Mouse (Mus musculus) small intestine, adult 2 months (tissue): ENCODE measurements around the gene Rps26. TPM values are rescaled to one million over a fixed set of nuclear protein-coding genes. Genes with fewer than 3 reads are reported as not detected.
A peak's percentile ranks its signal among the peaks of the same experiment; 100 is the strongest.

ENCODE experiments used
- H3K27ac ChIP-seq: fragments of 200-500 bp; 2 replicates; pipeline ENCODE4 v1.5.1; 2012; ENCODE audit warnings: low read depth, low read length, control low read depth, inconsistent platforms; ENCODE audit not compliant: insufficient read depth
- H3K27me3 ChIP-seq: fragments of 200-500 bp; 2 replicates; pipeline ENCODE4 v1.6.1; 2012; ENCODE audit warnings: mild to moderate bottlenecking, moderate library complexity, low read length, inconsistent platforms; ENCODE audit not compliant: control insufficient read depth, insufficient read depth
- H3K36me3 ChIP-seq: fragments of 200-500 bp; 2 replicates; pipeline ENCODE4 v1.6.1; 2012; ENCODE audit warnings: mild to moderate bottlenecking, low read length, control low read depth, inconsistent platforms; ENCODE audit not compliant: control insufficient read depth, insufficient read depth
- H3K4me1 ChIP-seq: fragments of 200-500 bp; 2 replicates; pipeline ENCODE4 v1.6.1; 2012; ENCODE audit warnings: low read length, inconsistent platforms, mixed read lengths; ENCODE audit not compliant: control insufficient read depth, insufficient read depth, insufficient read length
- H3K4me3 ChIP-seq: fragments of 200-500 bp; 2 replicates; pipeline ENCODE4 v1.5.1; 2012; ENCODE audit warnings: low read depth, mild to moderate bottlenecking, control low read depth, inconsistent platforms, low read length, moderate library complexity
- CTCF ChIP-seq: fragments of 200-500 bp; IDR thresholded peaks from 2 replicates; pipeline ENCODE4 v1.5.1; 2012; ENCODE audit warnings: low read depth, mild to moderate bottlenecking, control low read depth, inconsistent platforms, low read length, moderate library complexity, mixed read lengths; ENCODE audit not compliant: insufficient replicate concordance, insufficient read length; ENCODE audit errors: extremely low read depth
- POLR2A ChIP-seq: fragments of 200-500 bp; IDR thresholded peaks from 2 replicates; pipeline ENCODE4 v1.6.1; 2012; ENCODE audit warnings: low read depth, mild to moderate bottlenecking, control low read depth, inconsistent platforms, low read length, moderate library complexity
- WGBS: fragments of 180-500 bp; shearing (Covaris S2); methylation state at CpG from one replicate; pipeline ENCODE4 v1.1.7; 2018; 5-methylcytosine and 5-hydroxymethylcytosine counted together
- polyA plus RNA-seq: library from polyadenylated mRNA; depleted of rRNA; stranded (reverse); fragments of >200 nt; gene quantifications from 2 replicates; pipeline ENCODE4 v1.2.3, GENCODE M21; 2012

The Rps26 gene
- polyA plus RNA-seq, 1 experiment, result 930 TPM

GRCm38 (mm10) chr10:128602470-128603128 is 23.9 kb downstream of the Rps26 start:
- H3K4me1 ChIP-seq, result peaks cover 30% of the 10 kb centered on the region; the same call in 1 of the 2 replicates
- TF ChIP-seq CTCF (no peak), POLR2A (no peak)
- no peak overlapping the region for H3K4me3 ChIP-seq
- no peaks in the 10 kb centered on the region for H3K27me3 ChIP-seq
- WGBS, result 37% methylated on average over 4 of the region's 4 CpGs
- no peaks in the 10 kb centered on the region for H3K36me3 ChIP-seq
- peak overlapping the region; percentile 70 for H3K27ac ChIP-seq

- no peak overlapping the region for H3K4me3 ChIP-seq
- WGBS, result 88% methylated on average over 1 of the region's 1 CpGs
- no peaks in the 10 kb centered on the region for H3K36me3 ChIP-seq
- peaks cover 31% of the 10 kb centered on the region; the same call in 1 of the 2 replicates for H3K4me1 ChIP-seq
- peak overlapping the region; percentile 88 for H3K27ac ChIP-seq
- H3K27me3 ChIP-seq, result no peaks in the 10 kb centered on the region
- no peak for TF ChIP-seq POLR2A
- TF ChIP-seq CTCF, result no peak
These were observed 25.0 kb downstream of the Rps26 start for GRCm38 (mm10) chr10:128601499-128601898.

GRCm38 (mm10) chr10:128598476-128598875 is 28.1 kb downstream of the Rps26 start:
- peaks cover 25% of the 10 kb centered on the region; the same call in 1 of the 2 replicates for H3K4me1 ChIP-seq
- no peaks in the 10 kb centered on the region for H3K36me3 ChIP-seq
- H3K27me3 ChIP-seq, result no peaks in the 10 kb centered on the region
- WGBS, result 11% methylated on average over 2 of the region's 2 CpGs
- no peak overlapping the region for H3K4me3 ChIP-seq
- TF ChIP-seq CTCF (no peak), POLR2A (no peak)
- H3K27ac ChIP-seq, result peak overlapping the region; percentile 94

GRCm38 (mm10) chr10:128592797-128593196 is 33.8 kb downstream of the Rps26 start:
- Histone ChIP-seq H3K4me1 (peaks cover 3% of the 10 kb centered on the region; the same call in 1 of the 2 replicates), H3K36me3 (no peaks in the 10 kb centered on the region), H3K27me3 (no peaks in the 10 kb centered on the region), H3K4me3 (no peak overlapping the region), H3K27ac (no peak overlapping the region)
- WGBS, result 56% methylated on average over 5 of the region's 5 CpGs
- TF ChIP-seq CTCF, result no peak
- TF ChIP-seq POLR2A, result no peak

- H3K4me3 ChIP-seq, result no peak overlapping the region
- no peak for TF ChIP-seq CTCF
- no peak for TF ChIP-seq POLR2A
- H3K4me1 ChIP-seq, result peaks cover 2% of the 10 kb centered on the region; the same call in 1 of the 2 replicates
- no peak overlapping the region for H3K27ac ChIP-seq
- 80% methylated on average over 6 of the region's 6 CpGs for WGBS
- H3K27me3 ChIP-seq, result no peaks in the 10 kb centered on the region
- H3K36me3 ChIP-seq, result 0 out of 2 replicates have a peak, but pooled peaks cover 2% of the 10 kb centered on the region
These were observed 35.1 kb downstream of the Rps26 start for GRCm38 (mm10) chr10:128591436-128591835.

- H3K4me3 ChIP-seq, result peak overlapping the region; percentile 88
- H3K27me3 ChIP-seq, result no peaks in the 10 kb centered on the region
- H3K27ac ChIP-seq, result peak overlapping the region; percentile 95
- peaks cover 10% of the 10 kb centered on the region; the same call in 1 of the 2 replicates for H3K4me1 ChIP-seq
- WGBS, result under 1% methylated on average over 43 of the region's 43 CpGs
- peaks cover 7% of the 10 kb centered on the region for H3K36me3 ChIP-seq
- TF ChIP-seq POLR2A (no peak), CTCF (peak; percentile 93)
These were observed 36.3 kb downstream of the Rps26 start for GRCm38 (mm10) chr10:128590193-128590690.

- WGBS, result under 1% methylated on average over 43 of the region's 43 CpGs
- TF ChIP-seq POLR2A (peak; percentile 84), CTCF (no peak)
- H3K4me1 ChIP-seq, result peaks cover 10% of the 10 kb centered on the region; the same call in 1 of the 2 replicates
- H3K4me3 ChIP-seq, result peak within 1 kb of the TSS; percentile 88
- H3K36me3 ChIP-seq, result peaks cover 11% of the 10 kb centered on the region
- no peaks in the 10 kb centered on the region for H3K27me3 ChIP-seq
- peak within 1 kb of the TSS; percentile 95 for H3K27ac ChIP-seq
These were observed 36.9 kb downstream of the Rps26 start, which contains the start of gene Erbb3 for GRCm38 (mm10) chr10:128589464-128590192. Erbb3 (minus strand) TSS chr10:128589652.
